Mouse (Mus musculus) testis, adult 2 months (tissue): ENCODE results near the gene Timp2.
A peak's percentile ranks its signal among the peaks of the same experiment; 100 is the strongest.

ENCODE experiments used
- CTCF ChIP-seq: fragments of 200-500 bp; IDR thresholded peaks from 2 replicates; pipeline ENCODE4 v1.5.1; 2012; ENCODE audit warnings: low read depth, mild to moderate bottlenecking, inconsistent platforms, low read length, moderate library complexity; ENCODE audit not compliant: control insufficient read depth, insufficient read depth, insufficient replicate concordance
- POLR2A ChIP-seq: fragments of 200-500 bp; IDR thresholded peaks from 2 replicates; pipeline ENCODE4 v1.6.1; 2012; ENCODE audit warnings: low read depth, mild to moderate bottlenecking, inconsistent platforms, low read length, moderate library complexity; ENCODE audit not compliant: control insufficient read depth

GRCm38 (mm10) chr11:118269827-118270226, 85.7 kb downstream of the Timp2 start:
- TF ChIP-seq CTCF = peak; percentile 14; the same call in 1 of the 2 replicates
- TF ChIP-seq POLR2A = no peak
